Mouse (Mus musculus) retina, adult 2 months (tissue): ENCODE measurements around the gene Qsox2.

Experiments used
- DNase-seq: peaks from one replicate; pipeline ENCODE4 v3.0.0-alpha.2; 2012; ENCODE audit warnings: low read depth, low spot score

Gene Qsox2

GRCm38 (mm10) chr2:26166890-26167289 is 70.4 kb downstream of the Qsox2 start:
- no peak for DNase-seq
